Comparison of ENCODE assay signal across 8 mouse cellular contexts in the genomic region with DNA sequence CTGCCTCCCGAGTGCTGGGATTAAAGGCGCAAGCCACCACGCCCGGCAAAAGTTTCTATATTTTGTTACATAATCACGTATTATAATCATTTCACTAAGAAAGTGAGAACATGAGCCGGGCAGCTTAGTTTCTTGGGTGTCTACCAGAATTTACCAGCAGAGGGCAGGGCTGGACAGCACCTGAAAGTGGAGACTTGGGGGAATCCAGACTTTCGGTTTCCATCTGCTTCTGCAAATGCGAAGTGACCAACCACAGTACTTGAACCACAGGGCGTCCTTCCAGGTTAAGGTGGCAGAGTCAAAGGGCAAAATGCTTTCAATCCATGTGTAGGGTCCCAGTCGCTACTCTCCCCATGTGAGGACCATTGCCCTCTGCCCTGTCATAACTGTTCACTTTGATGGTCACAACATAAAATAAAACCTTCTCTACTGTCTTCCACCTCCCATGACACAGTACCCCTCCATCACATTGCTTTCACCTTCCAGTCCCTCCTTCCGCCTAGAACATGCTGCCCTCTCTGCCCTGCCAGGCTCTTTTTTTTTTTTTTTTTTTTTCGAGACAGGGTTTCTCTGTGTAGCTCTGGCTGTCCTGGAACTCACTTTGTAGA. TPM values are rescaled to one million over a fixed set of nuclear protein-coding genes. Genes with fewer than 3 reads are reported as not detected.
DNase-seq lines count a peak whose midpoint lies in the region; ATAC-seq and TF ChIP-seq lines count a peak whose summit lies in the region.

No protein-coding gene starts in this region.

- 45% methylated on average over 12 of the region's 12 CpGs for WGBS in forebrain, embryonic 12.5 days
- 30% methylated on average over 11 of the region's 12 CpGs for WGBS in lung, embryonic 14.5 days

- no peaks in the 10 kb centered on the region for H3K9me3 ChIP-seq in MEL (replicated peaks; ENCODE audit: insufficient read depth, low read length)
- no peaks in the 10 kb centered on the region for H3K9me3 ChIP-seq in forebrain, embryonic 12.5 days
- no peaks in the 10 kb centered on the region for H3K9me3 ChIP-seq in lung, embryonic 14.5 days (ENCODE audit: low read depth, low read length)

- peak overlapping the region; percentile 64 to 66 for H3K4me3 ChIP-seq in MEL (ENCODE audit: control insufficient read depth in 1 of 2, insufficient read depth in 1 of 2, low read depth in 2 of 2, low read length in 2 of 2)
- no peak overlapping the region for H3K4me3 ChIP-seq in forebrain, embryonic 12.5 days (replicated peaks)
- no peak overlapping the region for H3K4me3 ChIP-seq in lung, embryonic 14.5 days (ENCODE audit: low read depth, low read length)

- peak; percentile 89 for TF ChIP-seq RAD21 in MEL (IDR thresholded peaks at IDR 0.05; ENCODE audit: low read depth, low read length)

- peaks cover 0 to 3% of the 10 kb centered on the region in 2 experiments; a peak in 1 of 4 replicates for H3K4me1 ChIP-seq in MEL (ENCODE audit: control insufficient read depth in 1 of 2, insufficient read depth in 2 of 2, low read length in 2 of 2)
- no peaks in the 10 kb centered on the region for H3K4me1 ChIP-seq in forebrain, embryonic 12.5 days
- no peaks in the 10 kb centered on the region for H3K4me1 ChIP-seq in lung, embryonic 14.5 days (ENCODE audit: insufficient read depth)

- 0 out of 4 replicates have a peak, but pooled peaks of 1 of the 2 experiments have one; percentile 4 for TF ChIP-seq EP300 in MEL (IDR thresholded peaks at IDR 0.05; ENCODE audit: low read depth in 1 of 2, low read length in 2 of 2)

- H3K79me2 ChIP-seq in MEL (ENCODE audit: control insufficient read depth, insufficient read depth, low read length, poor library complexity), result no peaks in the 10 kb centered on the region

- H3K36me3 ChIP-seq in MEL (ENCODE audit: control insufficient read depth in 1 of 2, insufficient read depth in 2 of 2, low read length in 2 of 2), result 0 out of 4 replicates have a peak, but pooled peaks cover 0 to 2% of the 10 kb centered on the region in 2 experiments
- no peaks in the 10 kb centered on the region for H3K36me3 ChIP-seq in forebrain, embryonic 12.5 days (replicated peaks)
- no peaks in the 10 kb centered on the region for H3K36me3 ChIP-seq in lung, embryonic 14.5 days (ENCODE audit: insufficient read depth)

- TF ChIP-seq CTCF in MEL (IDR thresholded peaks at IDR 0.05 in 2 of 3, conservative IDR thresholded peaks at IDR 0.05 in 1 of 3; ENCODE audit: control insufficient read depth in 1 of 3, insufficient read depth in 1 of 3, low read depth in 2 of 3, low read length in 3 of 3, poor library complexity in 1 of 3, severe bottlenecking in 1 of 3), result peak; percentile 73 to 92 (median 85)
- peak; percentile 83 for TF ChIP-seq CTCF in lung, embryonic 14.5 days (IDR thresholded peaks at IDR 0.05; ENCODE audit: low read depth)

- H3K27ac ChIP-seq in MEL (ENCODE audit: control insufficient read depth, low read depth, low read length), result no peak overlapping the region
- H3K27ac ChIP-seq in forebrain, embryonic 12.5 days, result no peak overlapping the region
- H3K27ac ChIP-seq in lung, embryonic 14.5 days (ENCODE audit: low read depth), result no peak overlapping the region

- ATAC-seq in forebrain, embryonic 12.5 days (ENCODE audit: low FRiP score), result peak; percentile 33; the same call in 1 of the 2 replicates
- ATAC-seq in lung, embryonic 14.5 days (ENCODE audit: insufficient read depth), result peak; percentile 56; the same call in 1 of the 2 replicates

- peaks cover 3 to 6% of the 10 kb centered on the region in 2 experiments; a peak in 3 of 4 replicates for H3K27me3 ChIP-seq in MEL (ENCODE audit: control insufficient read depth in 1 of 2, insufficient read depth in 2 of 2, low read length in 2 of 2)
- no peaks in the 10 kb centered on the region for H3K27me3 ChIP-seq in forebrain, embryonic 12.5 days
- no peaks in the 10 kb centered on the region for H3K27me3 ChIP-seq in lung, embryonic 14.5 days (ENCODE audit: insufficient read depth, low read length)

- intact Hi-C loops in heart, postnatal 14 days (cut with DNase I), result loop anchor here (2.0 to 5.0 kb wide), 5 partner anchors 68 to 268 kb away; a partner anchor contains a TSS

- peak overlapping the region; percentile 17; the same call in 1 of the 2 replicates for H3K4me2 ChIP-seq in forebrain, embryonic 12.5 days
- H3K4me2 ChIP-seq in lung, embryonic 14.5 days, result peak overlapping the region; percentile 47; the same call in 1 of the 2 replicates

- DNase-seq in MEL (ENCODE audit: low read depth, low spot score), result peak; percentile 94
- DNase-seq in c-Kit-positive CD71-positive TER-119-negative erythroid progenitor cells, embryonic 14.5 days (ENCODE audit: low read depth), result peak; percentile 67
- peak; percentile 81 to 89 for DNase-seq in heart, postnatal 14 days
- peak; percentile 63 to 79 for DNase-seq in layer of hippocampus, adult 8-10 months (ENCODE audit: low spot score in 2 of 2)
- peak; percentile 92 for DNase-seq in lung, embryonic 14.5 days
- peak; percentile 78 for DNase-seq in retina, embryonic 14.5 days (ENCODE audit: low spot score)
- peak; percentile 80 for DNase-seq in thymus, postnatal 25 days

- no peak for TF ChIP-seq POLR2A in MEL (IDR thresholded peaks at IDR 0.05; ENCODE audit: control insufficient read depth in 1 of 2, insufficient read depth in 1 of 2, low read depth in 1 of 2, low read length in 2 of 2, poor library complexity in 1 of 2)

- peak overlapping the region; percentile 54 for H3K9ac ChIP-seq in MEL (ENCODE audit: control insufficient read depth, low read depth, low read length, poor library complexity, severe bottlenecking)
- no peak overlapping the region for H3K9ac ChIP-seq in forebrain, embryonic 12.5 days
- no peak overlapping the region for H3K9ac ChIP-seq in lung, embryonic 14.5 days

TF ChIP-seq in MEL, 35 proteins besides CTCF, POLR2A, EP300 and RAD21:
- peak; percentile 84 for TF ChIP-seq SMC3 (IDR thresholded peaks at IDR 0.05; ENCODE audit: low read depth, low read length)
- TF ChIP-seq TBP (IDR thresholded peaks at IDR 0.05; ENCODE audit: low read depth, low read length), result 0 out of 2 replicates have a peak, but pooled peaks have one; percentile 17
- TF ChIP-seq TAL1 (IDR thresholded peaks at IDR 0.05; ENCODE audit: low read length), result no peak
- peak; percentile 72 for TF ChIP-seq SIN3A (IDR thresholded peaks at IDR 0.05; ENCODE audit: low read length)
- peak; percentile 75 for TF ChIP-seq ZC3H11A (IDR thresholded peaks at IDR 0.05; ENCODE audit: low read depth, low read length)
- TF ChIP-seq RCOR1 (IDR thresholded peaks at IDR 0.05; ENCODE audit: low read depth, low read length), result no peak
- peak; percentile 30 for TF ChIP-seq GATA1 (IDR thresholded peaks at IDR 0.05; ENCODE audit: low read depth, low read length)

RNA-seq across cellular contexts. Expression of a gene that starts 20.3 kb away (rescaled TPM):
- 160 and 170 TPM in 2 replicates for total RNA-seq in MEL (2012; rRNA removed)
- polyA plus RNA-seq in MEL (2012; ENCODE audit: insufficient read depth in 1 of 2, insufficient read length in 2 of 2, low read depth in 1 of 2, low replicate concordance in 2 of 2, missing spikeins in 1 of 2), result 100 to 1,000 TPM in 1 of 2 experiments, 10 to 100 TPM in 1; 40.0 to 172 TPM
- polyA plus RNA-seq in forebrain, embryonic 12.5 days (2016; fragmentation: Nextera tagmentation; extraction: Ambion mirVana), result 137 and 150 TPM in 2 replicates
- 10 to 100 TPM; 78.3 to 85.4 TPM for total RNA-seq in heart, postnatal 14 days (2021)
- 100 to 1,000 TPM; 314 to 356 (median 343) TPM for total RNA-seq in layer of hippocampus, adult 8-10 months (2022)
- 65.9 and 67.4 TPM in 2 replicates for polyA plus RNA-seq in lung, embryonic 14.5 days (2014; fragmentation: Nextera tagmentation; extraction: Ambion mirVana)

Comparison
In these comparisons a context has a peak if more than half of its experiments do, and no peak if none do; other contexts are left out.
1. H3K4me3 ChIP-seq: peak in MEL (2 of 2); none in forebrain, embryonic 12.5 days (single experiment) and lung, embryonic 14.5 days (single experiment).
2. Peak in every context shown above with its lines, with median percentiles within 50 percentile points of each other: DNase-seq.